Mouse (Mus musculus) neural tube, embryonic 10.5 days (tissue): ENCODE measurements at regions not wholly inside any gene's neighbourhood (a gene's known extent, or its start where the extent isn't known, plus 50 kb on each side); places are given as distances from the start of the nearest gene placed in this dataset.
A peak's percentile ranks its signal among the peaks of the same experiment; 100 is the strongest.

Experiments
- DNase-seq: peaks from one replicate; pipeline ENCODE4 v3.0.0-alpha.2; 2017; ENCODE audit warnings: low spot score; ENCODE audit errors: extremely low spot score

GRCm38 (mm10) chr1:35713961-35714360, 354.2 kb upstream of the Hs6st1 start:
- no peak for DNase-seq

GRCm38 (mm10) chr1:35715931-35716330, 352.3 kb upstream of the Hs6st1 start:
- no peak for DNase-seq

DNA sequence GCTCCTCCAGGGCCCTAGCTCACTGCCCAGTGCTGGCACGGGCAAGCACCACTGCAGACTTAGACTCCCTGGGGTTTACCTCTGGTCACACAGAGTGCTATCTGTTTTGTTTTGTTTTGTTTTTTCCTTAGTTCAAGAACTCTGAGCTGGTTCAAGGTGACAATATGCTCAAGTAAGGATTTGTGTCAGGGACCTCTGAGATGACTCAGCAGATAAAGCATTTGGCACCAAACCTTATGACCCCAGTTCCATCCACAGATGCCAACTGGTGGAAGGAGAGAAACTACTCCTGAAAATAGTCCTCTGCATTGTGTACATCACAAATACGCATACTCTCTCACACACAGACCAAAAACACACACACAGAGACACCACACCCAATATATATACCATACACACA, 351.0 kb upstream of the Hs6st1 start:
- DNase-seq, result no peak

DNA sequence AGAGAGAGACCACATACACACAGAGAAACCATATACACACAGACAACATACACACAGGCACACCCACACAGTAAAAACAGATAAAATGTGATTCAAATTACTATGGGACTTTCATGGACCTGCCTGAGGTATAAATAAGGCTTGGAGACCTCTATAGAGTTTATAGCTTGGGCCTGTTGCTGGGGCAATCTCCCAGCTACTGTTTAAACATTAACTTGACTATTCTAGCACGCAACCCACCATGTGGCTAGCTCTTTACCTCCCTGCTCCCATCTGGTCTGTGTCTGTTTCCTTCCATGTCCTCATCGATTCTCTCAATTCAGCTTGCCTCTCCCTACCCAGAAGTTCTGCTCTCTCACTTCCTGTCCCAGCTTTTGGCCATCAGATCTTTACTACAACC, 350.5 kb upstream of the Hs6st1 start:
- DNase-seq, result no peak

GRCm38 (mm10) chr1:35720063-35720462, 348.1 kb upstream of the Hs6st1 start:
- no peak for DNase-seq

DNA sequence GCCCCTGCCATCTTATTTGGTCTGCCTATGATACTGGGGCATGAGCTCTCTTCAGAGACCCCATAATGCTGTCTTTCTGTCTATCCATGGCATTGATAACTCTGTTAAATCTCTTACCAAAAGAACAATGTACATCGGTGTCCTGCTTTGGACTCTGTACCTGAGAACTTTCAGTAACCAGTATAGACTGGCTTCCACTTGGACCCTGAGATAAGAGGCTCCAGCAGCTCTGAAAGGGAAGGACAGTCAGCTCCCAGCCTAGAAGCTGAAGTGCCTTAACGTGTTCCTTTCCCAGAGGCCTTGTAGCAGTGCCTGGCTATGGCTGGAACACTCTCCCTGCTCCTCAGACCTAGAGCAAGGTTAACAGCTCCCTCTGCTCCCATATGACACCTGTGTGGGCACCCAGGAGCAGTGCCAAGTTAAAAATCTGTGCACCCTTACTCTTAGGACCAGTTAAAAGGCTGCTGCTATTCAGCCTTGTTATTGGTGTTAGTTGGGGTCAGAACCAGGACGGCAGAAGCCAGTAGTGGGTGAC, 343.8 kb upstream of the Hs6st1 start:
- no peak for DNase-seq

DNA sequence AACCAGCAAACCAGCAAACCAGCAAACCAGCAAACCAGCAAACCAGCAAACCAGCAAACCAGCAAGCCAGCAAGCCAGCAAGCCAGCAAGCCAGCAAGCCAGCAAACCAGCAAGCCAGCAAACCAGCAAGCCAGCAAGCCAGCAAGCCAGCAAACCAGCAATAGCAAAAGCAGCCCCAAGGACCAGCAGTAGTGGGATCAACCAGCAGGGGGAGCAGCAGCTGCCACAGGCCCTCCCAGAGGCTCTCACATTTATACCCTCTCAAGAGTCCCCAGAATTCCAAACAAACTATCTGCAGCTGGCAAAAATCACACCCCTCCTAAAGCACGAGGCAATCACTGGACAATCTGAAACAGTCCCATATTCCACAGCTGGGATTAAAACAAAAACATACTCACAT, 341.6 kb upstream of the Hs6st1 start:
- DNase-seq, result peak; percentile 72

- DNase-seq, result no peak
These were observed 340.8 kb upstream of the Hs6st1 start for GRCm38 (mm10) chr1:35727310-35727990.

DNA sequence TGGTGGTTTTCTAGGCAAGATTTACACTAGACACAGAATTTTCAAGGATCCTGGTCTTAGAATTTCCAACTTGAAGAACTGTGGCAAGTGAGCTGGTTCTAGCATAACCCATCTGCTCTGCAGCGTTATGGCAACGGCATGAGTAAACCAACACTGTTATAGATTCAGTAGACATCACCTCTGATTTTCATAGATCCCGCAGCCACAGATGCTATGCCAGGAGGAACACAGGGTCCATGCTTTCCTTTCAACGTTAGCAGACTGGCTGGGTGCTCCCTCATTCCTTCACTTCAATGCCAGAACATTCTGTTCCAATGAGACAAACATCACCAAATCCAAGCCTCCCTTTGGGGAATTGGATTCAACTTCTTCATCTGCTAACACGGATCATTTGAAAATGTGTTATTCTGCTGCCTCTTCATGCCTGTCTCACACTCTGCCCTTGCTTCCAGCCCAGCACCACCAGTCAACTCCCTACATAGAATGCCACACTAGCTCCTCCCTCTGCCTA, 338.4 kb upstream of the Hs6st1 start:
- DNase-seq, result no peak

DNA sequence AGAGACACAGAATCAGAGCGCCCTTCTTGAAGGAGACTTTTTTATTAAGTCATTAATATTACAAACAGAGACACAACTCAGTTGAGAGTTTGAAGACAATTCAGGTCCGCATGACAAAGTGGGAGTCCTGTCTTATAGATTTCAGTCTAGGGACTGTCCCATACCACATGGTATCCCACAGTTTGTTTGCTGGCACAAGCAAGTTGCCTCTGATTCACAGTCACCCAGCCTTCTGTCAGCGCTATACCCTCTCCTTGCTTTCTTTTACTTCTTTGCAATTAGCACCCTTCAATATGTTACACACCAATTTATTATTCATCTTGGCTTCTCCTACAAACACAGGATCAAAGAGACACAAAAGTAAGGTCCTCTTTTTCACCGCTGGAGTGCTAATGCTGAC, 337.9 kb upstream of the Hs6st1 start:
- DNase-seq, result no peak

DNA sequence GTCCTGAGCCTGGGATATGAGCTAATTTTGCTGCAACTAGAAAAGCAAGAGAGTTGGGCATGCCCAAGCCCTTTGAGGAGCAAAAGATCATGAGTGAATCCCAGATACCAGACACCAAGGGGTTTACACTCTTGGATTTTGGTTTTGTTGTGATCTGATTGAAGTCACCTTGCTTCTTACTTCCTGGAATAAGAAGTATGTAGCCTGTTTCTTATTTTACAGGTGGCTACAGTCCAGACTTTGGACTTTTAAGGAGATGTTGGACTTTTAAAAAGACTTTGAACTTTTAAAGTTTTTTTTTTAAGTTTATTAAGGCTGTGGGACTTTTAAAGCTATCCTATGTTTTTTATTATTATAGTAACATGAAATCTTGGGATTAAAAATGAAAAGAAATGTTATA, 332.0 kb upstream of the Hs6st1 start:
- DNase-seq, result no peak

DNA sequence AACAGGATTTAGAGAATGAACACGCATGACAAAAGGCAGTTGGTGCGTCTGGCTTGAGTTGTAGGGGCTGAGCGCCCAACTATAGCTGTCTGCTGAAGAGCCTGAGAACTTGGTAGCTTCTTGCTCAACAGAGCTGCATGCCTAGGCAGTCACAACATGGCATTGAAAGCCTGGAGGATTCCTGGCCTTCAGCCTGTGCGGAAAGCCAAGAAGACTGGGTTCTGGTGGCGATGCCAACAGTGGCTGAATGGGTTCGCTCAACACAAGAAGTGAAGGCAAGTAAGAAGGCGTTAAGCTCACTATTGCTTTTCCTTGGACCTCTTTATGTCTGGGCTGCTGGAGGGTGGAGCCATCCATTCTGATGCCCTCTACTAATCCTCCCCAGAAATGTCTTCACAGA, 318.6 kb upstream of the Hs6st1 start:
- DNase-seq, result no peak

DNA sequence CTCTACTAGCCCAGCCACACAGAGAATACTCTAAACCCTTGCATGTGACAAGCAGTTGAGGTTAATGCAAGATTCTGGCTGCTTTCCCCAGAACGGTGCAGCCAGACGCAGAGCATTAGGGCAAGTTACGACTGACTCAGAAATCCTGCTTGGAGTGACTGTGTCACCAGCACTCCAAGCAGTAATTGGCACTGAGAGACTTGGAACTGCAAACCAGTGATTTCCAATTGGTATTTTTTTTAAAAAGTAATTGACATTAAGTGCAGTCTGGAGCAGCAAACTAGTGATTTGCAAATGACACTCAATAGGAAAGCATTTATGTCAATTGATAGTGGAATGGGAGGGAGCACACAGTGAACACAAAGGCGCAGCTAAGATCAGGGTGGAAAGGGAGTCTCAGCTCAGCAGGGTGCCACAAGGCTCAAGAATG, 318.1 kb upstream of the Hs6st1 start:
- no peak for DNase-seq

DNA sequence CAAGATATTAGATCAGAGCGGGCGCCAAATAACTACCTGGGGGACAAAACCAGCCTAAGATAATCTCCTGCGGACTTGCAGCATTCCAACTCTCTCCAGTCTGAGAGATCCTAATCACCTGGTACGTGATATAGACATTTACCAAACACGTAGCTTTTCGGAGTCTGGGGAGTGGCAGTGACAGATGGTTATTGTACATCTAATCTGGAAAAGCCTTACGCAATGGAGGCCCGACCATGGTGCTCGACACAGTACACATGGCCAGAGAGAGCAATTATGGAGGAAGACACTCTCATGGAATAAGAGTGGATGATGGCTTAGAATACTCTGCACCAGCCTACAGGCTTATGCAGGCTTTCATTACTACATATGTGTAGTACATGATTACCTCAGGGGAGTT, 315.6 kb upstream of the Hs6st1 start:
- DNase-seq, result no peak

DNA sequence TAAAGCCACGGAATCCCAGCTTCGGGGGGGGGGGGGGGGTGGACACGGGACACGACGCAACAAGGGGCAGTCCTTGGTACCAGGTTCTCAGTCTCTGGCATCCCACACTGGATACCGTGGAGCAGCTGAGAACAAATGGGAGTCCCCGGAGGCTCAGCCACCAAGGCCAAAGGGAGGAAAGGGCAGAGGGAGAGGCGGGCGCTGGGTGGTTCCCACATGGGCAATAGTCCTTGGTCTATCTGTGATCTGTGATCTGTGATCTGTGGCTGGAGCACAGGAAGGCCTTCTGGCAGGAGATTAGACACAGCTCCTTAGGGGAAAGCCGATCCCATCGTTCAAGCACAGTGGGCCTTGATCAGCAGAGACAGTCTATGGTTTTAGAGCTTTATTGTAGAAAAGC, 314.0 kb upstream of the Hs6st1 start:
- no peak for DNase-seq

GRCm38 (mm10) chr1:35759010-35759409, 309.2 kb upstream of the Hs6st1 start:
- DNase-seq, result no peak

DNA sequence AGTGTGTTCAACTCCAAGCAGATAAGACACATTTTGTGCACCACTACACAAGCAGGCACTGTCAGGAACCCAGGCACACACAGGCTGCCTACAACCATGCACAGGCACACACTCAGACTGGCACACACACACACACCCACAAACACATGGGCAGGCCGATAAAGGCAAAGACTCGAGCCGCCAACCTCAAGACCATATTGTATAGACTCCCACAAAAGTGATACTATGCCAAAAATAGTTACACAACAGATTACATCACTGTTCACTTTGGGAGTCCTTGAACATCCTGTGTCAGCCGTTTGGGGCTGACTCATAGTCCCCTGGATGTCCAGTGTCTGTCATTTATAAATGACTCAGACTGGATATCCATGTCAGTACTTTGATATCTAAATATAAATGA, 308.6 kb upstream of the Hs6st1 start:
- DNase-seq, result no peak

- DNase-seq, result no peak
These were observed 305.1 kb upstream of the Hs6st1 start for GRCm38 (mm10) chr1:35763051-35763450.

- no peak for DNase-seq
These were observed 304.7 kb upstream of the Hs6st1 start for GRCm38 (mm10) chr1:35763456-35763855.

DNA sequence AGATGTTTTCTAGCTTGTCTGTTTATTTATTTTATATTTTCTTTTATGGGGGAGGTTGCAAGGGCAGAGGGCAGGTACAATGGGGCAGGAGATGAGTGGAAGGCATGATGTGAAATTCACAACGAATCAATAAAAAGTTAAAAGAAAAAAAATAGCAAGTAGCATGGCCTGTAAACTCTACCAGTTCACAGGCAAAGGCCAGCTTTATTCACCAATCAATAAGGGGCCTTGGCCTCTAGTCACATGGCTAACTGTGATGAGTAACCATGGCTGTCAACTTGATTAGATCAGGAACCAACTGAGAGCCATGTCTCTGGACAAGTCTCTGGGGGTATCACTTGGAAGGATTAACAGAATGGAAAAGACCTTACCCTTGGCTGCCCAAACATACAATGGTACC, 304.1 kb upstream of the Hs6st1 start:
- DNase-seq, result no peak

- no peak for DNase-seq
These were observed 302.5 kb upstream of the Hs6st1 start for GRCm38 (mm10) chr1:35765692-35766091.

- DNase-seq, result no peak
These were observed 301.9 kb upstream of the Hs6st1 start for GRCm38 (mm10) chr1:35766271-35766670.

GRCm38 (mm10) chr1:35772567-35772966, 295.6 kb upstream of the Hs6st1 start:
- DNase-seq, result no peak
